Mouse (Mus musculus): ENCODE measurements around the gene Kif5a. TPM values are rescaled to one million over a fixed set of nuclear protein-coding genes. Genes with fewer than 3 reads are reported as not detected.

The Kif5a gene
- polyA plus RNA-seq, 1 experiment from 2014 or later, result 103 TPM

- H3K4me2 ChIP-seq, result peak overlapping the region; percentile 87
- WGBS, result 69% methylated on average over 15 of the region's 15 CpGs
- H3K36me3 ChIP-seq (replicated peaks), result peaks cover 14% of the 10 kb centered on the region
Observed at GRCm38 (mm10) chr10:127287271-127287935, 24.3 kb upstream of the Kif5a start.

GRCm38 (mm10) chr10:127286730-127287129, 23.6 kb upstream of the Kif5a start:
- no peaks in the 10 kb centered on the region for H3K9me3 ChIP-seq
- H3K4me3 ChIP-seq, result peak overlapping the region; percentile 56
- 0 out of 2 replicates have a peak overlapping the region, but pooled peaks have one; percentile 91 for H3K27ac ChIP-seq
- peaks cover 57% of the 10 kb centered on the region for H3K4me1 ChIP-seq
- WGBS, result 41% methylated on average over 7 of the region's 7 CpGs
- H3K36me3 ChIP-seq (replicated peaks), result peaks cover 20% of the 10 kb centered on the region
- no peaks in the 10 kb centered on the region for H3K27me3 ChIP-seq (replicated peaks)
- ATAC-seq (replicated peaks), result no peak
- H3K9ac ChIP-seq, result peak overlapping the region; percentile 63
- peak overlapping the region; percentile 87 for H3K4me2 ChIP-seq

More at GRCm38 (mm10) chr10:127287271-127287935, 24.3 kb upstream of the Kif5a start:
- ATAC-seq (replicated peaks), result no peak
- H3K4me1 ChIP-seq, result peaks cover 64% of the 10 kb centered on the region
- H3K9me3 ChIP-seq, result no peaks in the 10 kb centered on the region
- H3K4me3 ChIP-seq, result peak overlapping the region; percentile 56
- H3K9ac ChIP-seq, result peak overlapping the region; percentile 63
- H3K27ac ChIP-seq, result peak overlapping the region; percentile 91
- H3K27me3 ChIP-seq (replicated peaks), result no peaks in the 10 kb centered on the region

- no peaks in the 10 kb centered on the region for H3K9me3 ChIP-seq
- peaks cover 26% of the 10 kb centered on the region for H3K36me3 ChIP-seq (replicated peaks)
- no peak overlapping the region for H3K27ac ChIP-seq
- ATAC-seq (replicated peaks), result no peak
- H3K4me3 ChIP-seq, result no peak overlapping the region
- H3K27me3 ChIP-seq (replicated peaks), result no peaks in the 10 kb centered on the region
- 72% methylated on average over 7 of the region's 7 CpGs for WGBS
- H3K9ac ChIP-seq, result peak overlapping the region; percentile 63; the same call in 1 of the 2 replicates
- peak overlapping the region; percentile 87 for H3K4me2 ChIP-seq
- H3K4me1 ChIP-seq, result peaks cover 52% of the 10 kb centered on the region
Observed at GRCm38 (mm10) chr10:127286194-127286593, 23.0 kb upstream of the Kif5a start.

- Histone ChIP-seq H3K9ac (no peak overlapping the region), H3K4me3 (no peak overlapping the region), H3K27me3 (replicated peaks) (no peaks in the 10 kb centered on the region), H3K9me3 (no peaks in the 10 kb centered on the region), H3K4me2 (no peak overlapping the region), H3K36me3 (replicated peaks) (peaks cover 31% of the 10 kb centered on the region), H3K4me1 (peaks cover 48% of the 10 kb centered on the region), H3K27ac (no peak overlapping the region)
- 76% methylated on average over 13 of the region's 13 CpGs for WGBS
- no peak for ATAC-seq (replicated peaks)
Observed at GRCm38 (mm10) chr10:127285644-127286043, 22.5 kb upstream of the Kif5a start.

GRCm38 (mm10) chr10:127284724-127285500, 21.8 kb upstream of the Kif5a start:
- H3K4me2 ChIP-seq, result no peak overlapping the region
- no peaks in the 10 kb centered on the region for H3K9me3 ChIP-seq
- no peak overlapping the region for H3K9ac ChIP-seq
- no peak overlapping the region for H3K4me3 ChIP-seq
- WGBS, result 72% methylated on average over 9 of the region's 11 CpGs
- peaks cover 34% of the 10 kb centered on the region for H3K36me3 ChIP-seq (replicated peaks)
- no peaks in the 10 kb centered on the region for H3K27me3 ChIP-seq (replicated peaks)
- H3K4me1 ChIP-seq, result peaks cover 48% of the 10 kb centered on the region
- ATAC-seq (replicated peaks), result no peak
- H3K27ac ChIP-seq, result no peak overlapping the region

- H3K9me3 ChIP-seq, result no peaks in the 10 kb centered on the region
- WGBS, result 93% methylated on average over 7 of the region's 7 CpGs
- H3K4me3 ChIP-seq, result no peak overlapping the region
- H3K36me3 ChIP-seq (replicated peaks), result peaks cover 34% of the 10 kb centered on the region
- no peaks in the 10 kb centered on the region for H3K27me3 ChIP-seq (replicated peaks)
- peaks cover 40% of the 10 kb centered on the region for H3K4me1 ChIP-seq
- H3K4me2 ChIP-seq, result no peak overlapping the region
- no peak overlapping the region for H3K9ac ChIP-seq
- H3K27ac ChIP-seq, result no peak overlapping the region
- no peak for ATAC-seq (replicated peaks)
Observed at GRCm38 (mm10) chr10:127284105-127284622, 21.0 kb upstream of the Kif5a start.

GRCm38 (mm10) chr10:127282620-127283215, 19.6 kb upstream of the Kif5a start:
- Histone ChIP-seq H3K36me3 (replicated peaks) (peaks cover 42% of the 10 kb centered on the region), H3K4me2 (no peak overlapping the region), H3K27me3 (replicated peaks) (no peaks in the 10 kb centered on the region), H3K27ac (no peak overlapping the region), H3K4me1 (peaks cover 33% of the 10 kb centered on the region), H3K9me3 (no peaks in the 10 kb centered on the region), H3K9ac (no peak overlapping the region), H3K4me3 (no peak overlapping the region)
- no peak for ATAC-seq (replicated peaks)
- WGBS, result 88% methylated on average over 13 of the region's 13 CpGs

- H3K4me2 ChIP-seq, result no peak overlapping the region
- H3K27ac ChIP-seq, result no peak overlapping the region
- H3K36me3 ChIP-seq (replicated peaks), result peaks cover 55% of the 10 kb centered on the region
- no peak overlapping the region for H3K4me3 ChIP-seq
- H3K9me3 ChIP-seq, result no peaks in the 10 kb centered on the region
- no peaks in the 10 kb centered on the region for H3K27me3 ChIP-seq (replicated peaks)
- ATAC-seq (replicated peaks), result no peak
- H3K9ac ChIP-seq, result no peak overlapping the region
- H3K4me1 ChIP-seq, result peaks cover 19% of the 10 kb centered on the region
- 87% methylated on average over 8 of the region's 8 CpGs for WGBS
Observed at GRCm38 (mm10) chr10:127281316-127281715, 18.2 kb upstream of the Kif5a start.

- WGBS, result 91% methylated on average over 2 of the region's 2 CpGs
- ATAC-seq (replicated peaks), result no peak
- H3K36me3 ChIP-seq (replicated peaks), result peaks cover 68% of the 10 kb centered on the region
Observed at GRCm38 (mm10) chr10:127279730-127280129, 16.6 kb upstream of the Kif5a start.

GRCm38 (mm10) chr10:127274261-127275022, 11.3 kb upstream of the Kif5a start:
- WGBS, result 91% methylated on average over 11 of the region's 11 CpGs

More at GRCm38 (mm10) chr10:127279730-127280129, 16.6 kb upstream of the Kif5a start:
- Histone ChIP-seq H3K9ac (no peak overlapping the region), H3K4me1 (peaks cover 3% of the 10 kb centered on the region; the same call in 1 of the 2 replicates), H3K27me3 (replicated peaks) (no peaks in the 10 kb centered on the region), H3K27ac (no peak overlapping the region), H3K4me2 (no peak overlapping the region), H3K9me3 (no peaks in the 10 kb centered on the region), H3K4me3 (no peak overlapping the region)

GRCm38 (mm10) chr10:127272371-127272770, 9.2 kb upstream of the Kif5a start:
- Histone ChIP-seq H3K4me1 (peaks cover 27% of the 10 kb centered on the region), H3K9ac (no peak overlapping the region), H3K27me3 (replicated peaks) (no peaks in the 10 kb centered on the region), H3K4me2 (no peak overlapping the region), H3K36me3 (replicated peaks) (peaks cover 28% of the 10 kb centered on the region), H3K4me3 (no peak overlapping the region), H3K27ac (no peak overlapping the region), H3K9me3 (no peaks in the 10 kb centered on the region)
- no peak for ATAC-seq (replicated peaks)
- 85% methylated on average over 5 of the region's 5 CpGs for WGBS

More at GRCm38 (mm10) chr10:127274261-127275022, 11.3 kb upstream of the Kif5a start:
- Histone ChIP-seq H3K9me3 (no peaks in the 10 kb centered on the region), H3K9ac (no peak overlapping the region), H3K36me3 (replicated peaks) (peaks cover 39% of the 10 kb centered on the region), H3K4me3 (no peak overlapping the region), H3K4me2 (no peak overlapping the region), H3K4me1 (peaks cover 6% of the 10 kb centered on the region), H3K27ac (no peak overlapping the region), H3K27me3 (replicated peaks) (no peaks in the 10 kb centered on the region)
- ATAC-seq (replicated peaks), result no peak
